Mouse (Mus musculus) central nervous system, embryonic 14 days (tissue): ENCODE results near the gene Spg11. TPM values are rescaled to one million over a fixed set of nuclear protein-coding genes. Genes with fewer than 3 reads are reported as not detected.

ENCODE experiments used
- polyA plus RNA-seq: library from polyadenylated mRNA; depleted of rRNA; stranded (reverse); fragments of >200 nt; gene quantifications from 2 replicates; pipeline ENCODE4 v1.2.3, GENCODE M21; 2012; rRNA removed

Gene Spg11
- polyA plus RNA-seq, result 12.9 and 14.0 TPM in 2 replicates

GRCm38 (mm10) chr2:122117961-122118958, at the start of gene Spg11:
Gene Spg11, minus strand, starts transcription at chr2:122118386.

GRCm38 (mm10) chr2:122160680-122161079, 42.5 kb upstream of the Spg11 start, which contains the start of gene Trim69:
Gene Trim69, plus strand, starts transcription at chr2:122160700.

GRCm38 (mm10) chr2:122147508-122148241, 29.5 kb upstream of the Spg11 start, which contains the start of gene B2m:
Gene B2m, plus strand, starts transcription at chr2:122147686.

GRCm38 (mm10) chr2:122027862-122028755, 90.1 kb downstream of the Spg11 start, which contains the start of gene Eif3j1:
Gene Eif3j1, plus strand, starts transcription at chr2:122028546.

Other genes starting within 250 kb of the Spg11 start
- gene Ctdspl2, start 162.4 kb downstream of the Spg11 start, polyA plus RNA-seq, result 19.6 and 24.4 TPM in 2 replicates
- 0.58 and 0.66 TPM in 2 replicates for gene Mageb3, start 162.3 kb downstream of the Spg11 start, polyA plus RNA-seq
- gene Eif3j1, start 89.8 kb downstream of the Spg11 start, polyA plus RNA-seq, result 16.3 and 17.7 TPM in 2 replicates
- gene B2m, start 29.3 kb upstream of the Spg11 start, polyA plus RNA-seq, result 82.4 and 110 TPM in 2 replicates
- not detected in 2 replicates for gene Trim69, start 42.3 kb upstream of the Spg11 start, polyA plus RNA-seq
- gene Patl2, start 67.8 kb upstream of the Spg11 start, polyA plus RNA-seq, result 0.04 TPM in 1 of 2 replicates, not detected in the other
- not detected in 2 replicates for gene Terb2, start 67.9 kb upstream of the Spg11 start, polyA plus RNA-seq
- gene Sord, start 116.4 kb upstream of the Spg11 start, polyA plus RNA-seq, result 12.4 and 12.8 TPM in 2 replicates
- gene Duox2, start 180.1 kb upstream of the Spg11 start, polyA plus RNA-seq, result 0.07 and 0.11 TPM in 2 replicates
- gene Duoxa2, start 180.5 kb upstream of the Spg11 start, polyA plus RNA-seq, result 0.05 and 0.18 TPM in 2 replicates
- 0.16 and 0.56 TPM in 2 replicates for gene Duoxa1, start 195.3 kb upstream of the Spg11 start, polyA plus RNA-seq
- gene Duox1, start 197.3 kb upstream of the Spg11 start, polyA plus RNA-seq, result 0.09 and 0.15 TPM in 2 replicates